Mouse (Mus musculus) spleen, adult 2 months (tissue): Measurements from ENCODE around the gene Nek4.

Experiments
- CTCF ChIP-seq: fragments of 200-500 bp; IDR thresholded peaks from 2 replicates; pipeline ENCODE4 v1.5.1; 2011; ENCODE audit warnings: mild to moderate bottlenecking, inconsistent platforms; ENCODE audit not compliant: insufficient read depth, insufficient read length, insufficient replicate concordance; ENCODE audit errors: extremely low read depth
- POLR2A ChIP-seq: fragments of 200-500 bp; IDR thresholded peaks from 2 replicates; pipeline ENCODE4 v1.6.1; 2011; ENCODE audit warnings: low read depth, low read length, inconsistent platforms

- TF ChIP-seq CTCF: no peak
- no peak for TF ChIP-seq POLR2A
Observed at GRCm38 (mm10) chr14:30912641-30913040, 38.5 kb upstream of the Nek4 start.
